Mouse (Mus musculus) lung, adult 2 months (tissue): ENCODE measurements around the gene Slc25a27. TPM values are rescaled to one million over a fixed set of nuclear protein-coding genes. Genes with fewer than 3 reads are reported as not detected.

Source experiments
- DNase-seq: peaks from one replicate; pipeline ENCODE4 v3.0.0; 2022
- H3K4me1 ChIP-seq: fragments of 200-500 bp; 2 replicates; pipeline ENCODE4 v1.6.1; 2011; ENCODE audit warnings: low read length; ENCODE audit not compliant: control insufficient read depth, insufficient read depth
- H3K4me3 ChIP-seq: fragments of 200-500 bp; replicated peaks from 2 replicates; pipeline ENCODE3; 2011; ENCODE audit warnings: low read depth, mild to moderate bottlenecking, control low read depth, low read length; ENCODE audit errors: extremely low read depth
- CTCF ChIP-seq: fragments of 200-500 bp; IDR thresholded peaks from 2 replicates; pipeline ENCODE4 v1.5.1; 2011; ENCODE audit warnings: mild to moderate bottlenecking, low read length, control low read depth; ENCODE audit not compliant: insufficient read depth
- POLR2A ChIP-seq: fragments of 200-500 bp; IDR thresholded peaks from 2 replicates; pipeline ENCODE4 v1.6.1; 2011; ENCODE audit warnings: low read depth, mild to moderate bottlenecking, control low read depth, low read length, borderline replicate concordance; ENCODE audit errors: extremely low read depth
- WGBS: fragments of 180-500 bp; shearing (Covaris S2); methylation state at CpG from one replicate; pipeline ENCODE4 v1.1.7; 2018; 5-methylcytosine and 5-hydroxymethylcytosine counted together
- polyA plus RNA-seq: library from polyadenylated mRNA; depleted of rRNA; stranded (reverse); fragments of >200 nt; gene quantifications from 2 replicates; pipeline ENCODE4 v1.2.3, GENCODE M21; 2012; rRNA removed

Gene Slc25a27
- 3.5 and 4.3 TPM in 2 replicates for polyA plus RNA-seq

GRCm38 (mm10) chr17:43666576-43667289 lies at the start of gene Slc25a27:
TSS of gene Slc25a27 (minus strand) at chr17:43667214.
- under 1% methylated on average over 41 of the region's 41 CpGs for WGBS
- peak; percentile 88 for DNase-seq
- Histone ChIP-seq H3K4me3 (peak within 1 kb of the TSS; percentile 66), H3K4me1 (no peaks in the 10 kb centered on the region)
- no peak for TF ChIP-seq CTCF
- TF ChIP-seq POLR2A = peak; percentile 40; the same call in 1 of the 2 replicates

GRCm38 (mm10) chr17:43716601-43717000 lies 49.6 kb upstream of the Slc25a27 start:
- WGBS = 63% methylated on average over 7 of the region's 7 CpGs
- Histone ChIP-seq H3K4me3 (no peak overlapping the region), H3K4me1 (no peaks in the 10 kb centered on the region; the same call in none of the 2 replicates)
- no peak for DNase-seq
- TF ChIP-seq CTCF (no peak), POLR2A (no peak)

GRCm38 (mm10) chr17:43714191-43714590 lies 47.2 kb upstream of the Slc25a27 start:
- TF ChIP-seq CTCF = no peak
- TF ChIP-seq POLR2A = no peak
- no peak for DNase-seq
- 43% methylated on average over 3 of the region's 3 CpGs for WGBS
- Histone ChIP-seq H3K4me3 (no peak overlapping the region), H3K4me1 (no peaks in the 10 kb centered on the region; the same call in none of the 2 replicates)

GRCm38 (mm10) chr17:43711557-43712352 lies 44.7 kb upstream of the Slc25a27 start:
- no peak for DNase-seq
- TF ChIP-seq POLR2A (no peak), CTCF (no peak)
- no peaks in the 10 kb centered on the region; the same call in none of the 2 replicates for H3K4me1 ChIP-seq
- WGBS = 74% methylated on average over 7 of the region's 7 CpGs
- no peak overlapping the region for H3K4me3 ChIP-seq

- H3K4me1 ChIP-seq = no peaks in the 10 kb centered on the region; the same call in 1 of the 2 replicates
- TF ChIP-seq POLR2A (no peak), CTCF (no peak)
- WGBS = 71% methylated on average over 3 of the region's 3 CpGs
- H3K4me3 ChIP-seq = no peak overlapping the region
- DNase-seq = peak; percentile 8
Observed at GRCm38 (mm10) chr17:43707254-43707653, 40.2 kb upstream of the Slc25a27 start.

- TF ChIP-seq POLR2A (no peak), CTCF (no peak)
Observed at GRCm38 (mm10) chr17:43706749-43707148, 39.7 kb upstream of the Slc25a27 start.

GRCm38 (mm10) chr17:43704216-43704930 lies 37.4 kb upstream of the Slc25a27 start:
- no peak for TF ChIP-seq POLR2A
- no peak for TF ChIP-seq CTCF
- H3K4me1 ChIP-seq = no peaks in the 10 kb centered on the region
- WGBS = 87% methylated on average over 12 of the region's 12 CpGs
- no peak overlapping the region for H3K4me3 ChIP-seq
- DNase-seq = no peak

More at GRCm38 (mm10) chr17:43706749-43707148, 39.7 kb upstream of the Slc25a27 start:
- Histone ChIP-seq H3K4me3 (no peak overlapping the region), H3K4me1 (no peaks in the 10 kb centered on the region; the same call in 1 of the 2 replicates)
- DNase-seq = no peak
- 87% methylated on average over 3 of the region's 3 CpGs for WGBS

GRCm38 (mm10) chr17:43701060-43701459 lies 34.0 kb upstream of the Slc25a27 start:
- WGBS = 60% methylated on average over 6 of the region's 6 CpGs
- no peaks in the 10 kb centered on the region for H3K4me1 ChIP-seq
- DNase-seq = peak; percentile 45
- no peak overlapping the region for H3K4me3 ChIP-seq
- peak; percentile 64 for TF ChIP-seq CTCF
- TF ChIP-seq POLR2A = no peak

- TF ChIP-seq CTCF (peak; percentile 65), POLR2A (no peak)
- peak; percentile 68 for DNase-seq
- H3K4me3 ChIP-seq = no peak overlapping the region
- no peaks in the 10 kb centered on the region for H3K4me1 ChIP-seq
- 44% methylated on average over 14 of the region's 14 CpGs for WGBS
Observed at GRCm38 (mm10) chr17:43698997-43699649, 32.1 kb upstream of the Slc25a27 start.
